Mouse (Mus musculus) liver, embryonic 12.5 days (tissue): ENCODE results near the gene Zfp768. TPM values are rescaled to one million over a fixed set of nuclear protein-coding genes. Genes with fewer than 3 reads are reported as not detected.
"Not testable (repeated sequence)": the region's sequence is repeated elsewhere in the genome, so short reads cannot be mapped to it uniquely, and the experiment has no call there.

ENCODE experiments used
- ATAC-seq: fragments of 200-750 bp; cut with Nextera tagmentation; 2 replicates; pipeline ENCODE4 v1.8.0; 2017; ENCODE audit warnings: moderate number of reproducible peaks, mild to moderate bottlenecking, moderate library complexity
- H3K27ac ChIP-seq: fragments of 300-500 bp; sonication (generic); 2 replicates; pipeline ENCODE4 v1.5.1; 2016; ENCODE audit warnings: mild to moderate bottlenecking
- H3K27me3 ChIP-seq: fragments of 300-500 bp; sonication (generic); replicated peaks from 2 replicates; pipeline ENCODE4 v1.6.1; 2016; ENCODE audit warnings: mild to moderate bottlenecking, moderate library complexity
- H3K36me3 ChIP-seq: fragments of 300-500 bp; sonication (generic); 2 replicates; pipeline ENCODE4 v1.6.1; 2016; ENCODE audit warnings: mild to moderate bottlenecking, moderate library complexity
- H3K4me1 ChIP-seq: fragments of 300-500 bp; sonication (generic); 2 replicates; pipeline ENCODE4 v1.6.1; 2016
- H3K4me2 ChIP-seq: fragments of 300-500 bp; sonication (generic); 2 replicates; pipeline ENCODE4 v1.6.1; 2016; ENCODE audit warnings: mild to moderate bottlenecking, moderate library complexity
- H3K4me3 ChIP-seq: fragments of 300-500 bp; sonication (generic); 2 replicates; pipeline ENCODE4 v1.5.1; 2016; ENCODE audit warnings: mild to moderate bottlenecking, moderate library complexity
- H3K9ac ChIP-seq: fragments of 300-500 bp; sonication (generic); 2 replicates; pipeline ENCODE4 v1.6.1; 2016; ENCODE audit warnings: mild to moderate bottlenecking, moderate library complexity
- H3K9me3 ChIP-seq: fragments of 300-500 bp; sonication (generic); replicated peaks from 2 replicates; pipeline ENCODE4 v1.6.1; 2016; ENCODE audit warnings: mild to moderate bottlenecking, moderate library complexity
- WGBS: fragments of 180-500 bp; shearing (Covaris S2); methylation state at CpG from one replicate; pipeline ENCODE4 v1.1.7; 2016; ENCODE audit not compliant: insufficient replicate concordance; 5-methylcytosine and 5-hydroxymethylcytosine counted together
- polyA plus RNA-seq: library from polyadenylated mRNA; unstranded; fragments of >200 nt; fragmentation: Nextera tagmentation; extraction: Ambion mirVana; gene quantifications from 2 replicates; pipeline ENCODE4 v1.2.1, GENCODE M21; 2016

Zfp768 gene
- polyA plus RNA-seq: 4.8 and 5.2 TPM in 2 replicates

DNA sequence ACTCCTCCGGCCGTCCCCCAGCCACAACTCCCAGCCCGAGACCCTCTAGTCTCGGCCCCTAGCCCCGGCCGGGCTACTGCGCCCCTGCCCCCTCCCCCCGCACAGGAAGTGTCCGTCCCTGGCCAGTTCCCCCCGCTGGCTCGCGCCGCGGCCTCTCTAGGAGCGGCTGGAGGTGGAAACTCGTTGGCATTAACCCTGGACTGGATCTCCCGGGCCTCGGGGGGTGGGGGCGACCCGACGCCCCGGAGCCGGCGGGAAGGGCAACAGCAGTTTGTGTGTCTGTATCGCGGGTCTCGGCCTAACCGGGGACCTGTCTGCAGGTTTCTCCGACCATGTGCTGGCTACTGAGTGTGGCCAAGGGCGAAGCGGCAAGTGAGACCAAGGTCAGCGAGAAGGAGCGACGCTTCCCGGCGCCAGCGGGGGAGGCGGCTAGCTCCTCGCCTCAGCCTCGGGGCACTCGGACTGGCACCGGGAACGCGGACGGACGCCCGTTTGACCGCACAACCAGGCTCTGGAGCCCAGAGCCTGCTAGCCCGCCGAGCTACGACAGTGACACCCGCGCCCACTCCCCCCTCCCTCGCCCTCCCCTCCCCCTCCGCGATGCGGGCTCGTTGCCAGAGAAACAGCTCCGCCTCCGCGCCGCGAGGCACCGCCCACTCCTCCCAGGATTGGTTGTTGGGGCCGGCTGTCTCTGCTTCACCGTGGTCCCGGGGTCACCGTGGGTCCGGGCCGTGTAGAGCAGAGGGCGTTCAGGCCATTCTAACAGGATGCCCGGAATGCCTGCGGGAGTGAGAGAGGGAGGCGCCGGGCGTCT lies at the start of gene Zfp768:
Gene Zfp768, minus strand, starts transcription at position 78 of the 814 bp plus-strand sequence.
- Histone ChIP-seq H3K4me1 (peaks cover 46% of the 10 kb centered on the region), H3K4me2 (peak within 1 kb of the TSS; percentile 96), H3K36me3 (peaks cover 24% of the 10 kb centered on the region), H3K9me3 (no peaks in the 10 kb centered on the region), H3K4me3 (peak within 1 kb of the TSS; percentile 79), H3K27ac (peak within 1 kb of the TSS; percentile 82), H3K27me3 (no peaks in the 10 kb centered on the region), H3K9ac (peak within 1 kb of the TSS; percentile 80)
- WGBS: 2% methylated on average over 75 of the region's 76 CpGs
- ATAC-seq: peak; percentile 86

DNA sequence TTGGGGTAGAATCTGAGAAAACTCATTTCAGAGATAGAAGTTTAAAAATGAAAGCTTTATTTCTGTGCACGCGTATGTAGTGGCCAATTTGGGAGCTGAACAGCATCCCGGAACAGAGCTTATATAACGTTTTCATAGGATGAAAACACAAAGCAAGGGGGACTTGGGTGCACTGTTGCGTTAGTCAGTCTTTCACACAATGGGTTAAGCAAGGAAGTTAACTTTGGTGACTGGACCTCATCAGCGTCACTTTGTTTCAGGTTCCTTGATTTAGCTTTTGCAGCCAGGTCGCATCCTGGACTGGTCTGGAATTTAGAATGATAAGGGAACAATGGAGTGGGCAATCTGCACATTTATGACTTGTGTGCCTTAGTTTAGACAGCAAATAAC lies 48.5 kb upstream of the Zfp768 start:
- WGBS: 18% methylated on average over 7 of the region's 7 CpGs
- no peak; the same call in 1 of the 2 replicates for ATAC-seq
- Histone ChIP-seq H3K4me1 (peaks cover 29% of the 10 kb centered on the region), H3K27me3 (peaks cover 18% of the 10 kb centered on the region), H3K27ac (0 out of 2 replicates have a peak overlapping the region, but pooled peaks have one; percentile 16), H3K36me3 (peaks cover 12% of the 10 kb centered on the region), H3K4me3 (peak overlapping the region; percentile 74), H3K9me3 (no peaks in the 10 kb centered on the region), H3K9ac (peak overlapping the region; percentile 80), H3K4me2 (peak overlapping the region; percentile 90)

DNA sequence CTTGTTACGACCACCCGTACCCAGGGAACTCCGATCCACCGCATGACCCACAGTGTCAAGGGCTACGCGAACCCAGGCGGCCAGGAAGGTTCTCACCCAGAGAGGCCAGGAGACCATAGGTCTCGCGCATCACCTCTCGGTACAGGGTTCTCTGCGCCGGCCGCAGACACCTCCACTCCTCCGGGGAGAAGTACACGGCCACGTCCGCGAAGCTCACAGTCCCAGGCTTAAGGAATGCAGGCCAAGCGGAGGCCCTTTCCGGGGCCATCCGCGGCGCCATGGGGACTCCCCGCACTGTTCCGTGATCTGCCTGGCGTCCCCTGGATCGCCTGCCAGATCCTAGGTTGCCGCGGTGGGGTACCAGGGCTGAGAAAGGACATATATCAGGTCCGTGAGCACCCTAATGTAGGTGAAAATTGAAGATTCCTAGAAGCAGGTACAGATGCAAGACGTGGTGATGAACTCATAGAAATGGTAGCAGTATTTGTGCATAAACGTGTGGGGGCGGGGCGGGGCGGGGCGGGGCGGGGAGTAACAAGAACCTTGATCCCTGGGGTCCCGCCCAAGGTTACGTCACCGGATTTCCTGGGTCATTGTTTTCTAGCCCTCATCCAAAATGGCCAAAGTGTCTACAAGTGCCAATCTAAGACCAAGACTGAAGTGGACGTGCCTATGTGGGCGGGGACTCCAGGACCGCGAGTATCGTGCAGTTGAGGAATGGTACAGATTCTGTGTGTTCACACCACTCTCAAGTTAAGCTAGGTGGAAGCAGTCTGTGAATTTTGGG lies 48.0 kb upstream of the Zfp768 start, which contains the start of gene E430018J23Rik:
Gene E430018J23Rik, minus strand, starts transcription at position 473 of the 787 bp plus-strand sequence.
- H3K27ac ChIP-seq: peak within 1 kb of the TSS; percentile 83
- peak within 1 kb of the TSS; percentile 90 for H3K4me2 ChIP-seq
- H3K4me1 ChIP-seq: peaks cover 29% of the 10 kb centered on the region
- H3K36me3 ChIP-seq: peaks cover 12% of the 10 kb centered on the region
- peak within 1 kb of the TSS; percentile 80 for H3K9ac ChIP-seq
- peaks cover 18% of the 10 kb centered on the region for H3K27me3 ChIP-seq
- H3K4me3 ChIP-seq: peak within 1 kb of the TSS; percentile 74
- under 1% methylated on average over 45 of the region's 45 CpGs for WGBS
- ATAC-seq: peak; percentile 88
- no peaks in the 10 kb centered on the region for H3K9me3 ChIP-seq

DNA sequence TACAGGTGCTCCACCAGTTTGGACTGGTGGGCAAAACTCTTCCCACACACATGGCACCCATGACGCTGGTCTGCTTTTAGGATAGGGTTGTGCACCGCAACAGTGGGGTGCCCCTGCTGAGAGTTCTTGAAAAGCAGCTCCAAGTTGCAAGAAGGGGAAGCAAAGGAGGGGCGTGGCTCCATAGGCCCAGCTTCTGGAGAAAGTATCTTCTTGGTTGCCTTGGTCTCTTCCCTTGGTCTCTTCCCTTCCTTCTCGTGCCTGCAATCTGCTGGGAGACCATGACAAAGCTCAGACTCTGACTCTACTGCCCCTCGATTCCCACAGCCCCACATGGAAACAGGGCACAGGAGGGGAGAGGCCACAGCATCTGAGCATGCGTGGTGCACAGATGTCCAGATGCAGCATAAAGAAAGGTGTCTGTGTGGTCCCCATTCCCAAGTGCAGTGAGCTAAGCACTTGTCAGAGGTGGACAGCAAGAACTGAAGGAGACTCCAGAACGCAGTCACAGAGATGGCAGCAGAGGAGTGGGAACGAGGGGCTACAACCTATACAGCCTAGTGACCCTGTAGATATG lies 46.9 kb upstream of the Zfp768 start:
- Histone ChIP-seq H3K4me1 (peaks cover 29% of the 10 kb centered on the region), H3K4me3 (peak overlapping the region; percentile 74), H3K27me3 (peaks cover 10% of the 10 kb centered on the region), H3K27ac (no peak overlapping the region), H3K36me3 (peaks cover 12% of the 10 kb centered on the region), H3K4me2 (peak overlapping the region; percentile 90), H3K9ac (peak overlapping the region; percentile 80), H3K9me3 (no peaks in the 10 kb centered on the region)
- WGBS: 71% methylated on average over 8 of the region's 8 CpGs
- ATAC-seq: no peak

DNA sequence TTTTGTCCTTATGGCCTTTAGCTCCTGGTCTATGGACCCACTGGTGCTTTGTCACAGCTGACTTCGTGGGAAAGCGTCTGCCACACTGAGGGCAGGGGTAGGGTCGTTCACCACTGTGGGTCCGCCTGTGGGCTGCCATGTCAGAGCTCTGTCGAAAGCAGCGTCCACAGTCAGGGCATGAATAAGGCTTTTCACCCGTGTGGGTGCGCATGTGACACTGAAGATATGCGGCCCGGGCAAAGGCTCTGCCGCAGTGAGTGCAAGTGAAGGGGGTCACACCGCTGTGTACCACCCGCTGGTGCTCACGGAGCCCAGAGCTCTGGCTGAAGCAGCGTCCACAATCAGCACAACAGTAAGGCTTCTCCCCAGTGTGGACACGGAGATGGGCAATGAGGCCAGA lies 46.1 kb upstream of the Zfp768 start:
- Histone ChIP-seq H3K4me1 (peaks cover 30% of the 10 kb centered on the region), H3K27me3 (peaks cover 3% of the 10 kb centered on the region; the same call in 1 of the 2 replicates), H3K9me3 (no peaks in the 10 kb centered on the region), H3K4me3 (no peak overlapping the region), H3K36me3 (peaks cover 12% of the 10 kb centered on the region), H3K4me2 (no peak overlapping the region), H3K9ac (no peak overlapping the region), H3K27ac (no peak overlapping the region)
- ATAC-seq: no peak
- 85% methylated on average over 16 of the region's 16 CpGs for WGBS

DNA sequence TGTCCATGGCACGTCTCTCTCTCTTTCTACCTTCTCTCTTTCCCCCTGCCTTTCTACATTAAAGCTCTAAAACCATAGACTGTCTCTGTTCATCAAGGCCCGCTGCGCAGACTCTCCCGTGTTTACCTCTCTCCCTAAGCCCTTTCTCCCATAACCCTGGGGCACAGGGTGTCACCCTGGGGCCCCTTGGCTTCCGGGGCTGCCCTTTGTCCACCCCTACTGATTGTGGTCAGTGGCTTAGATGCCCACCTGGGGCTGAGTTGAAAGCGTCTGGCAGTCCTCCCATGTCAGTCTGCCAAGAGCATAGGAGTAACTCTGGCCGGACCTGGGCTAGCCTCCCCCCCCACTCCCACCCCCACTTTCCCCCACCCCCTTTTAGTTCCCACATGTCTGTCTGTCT lies 44.9 kb upstream of the Zfp768 start:
- H3K27me3 ChIP-seq: no peaks in the 10 kb centered on the region
- H3K27ac ChIP-seq: no peak overlapping the region
- no peak overlapping the region for H3K4me3 ChIP-seq
- H3K4me1 ChIP-seq: peaks cover 38% of the 10 kb centered on the region
- ATAC-seq: no peak
- WGBS: 83% methylated on average over 7 of the region's 7 CpGs
- H3K9me3 ChIP-seq: no peaks in the 10 kb centered on the region
- no peak overlapping the region for H3K4me2 ChIP-seq
- H3K36me3 ChIP-seq: peaks cover 16% of the 10 kb centered on the region
- no peak overlapping the region for H3K9ac ChIP-seq

DNA sequence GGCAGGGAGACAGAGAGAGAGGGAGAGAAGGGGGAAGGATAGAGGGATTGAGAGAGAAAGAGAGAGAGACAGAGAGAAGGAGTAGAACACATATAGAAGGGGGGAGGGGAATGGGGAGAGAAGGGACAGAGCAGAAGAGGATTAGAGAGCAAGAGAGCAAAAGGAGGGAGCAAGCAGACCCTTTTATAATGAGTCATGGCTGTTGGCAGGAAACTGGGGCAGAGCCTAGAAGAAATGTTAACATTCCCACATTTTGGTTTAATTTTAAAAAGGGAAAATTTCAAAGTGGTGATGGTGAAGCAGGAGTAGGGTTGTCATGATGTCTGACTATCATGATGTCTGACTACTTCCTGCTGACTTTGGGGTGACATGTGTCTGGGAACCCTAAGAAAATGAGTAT lies 42.8 kb upstream of the Zfp768 start:
- not testable (repeated sequence) for H3K4me2 ChIP-seq, H3K27me3 ChIP-seq, H3K4me3 ChIP-seq, H3K27ac ChIP-seq, ATAC-seq, H3K9ac ChIP-seq, H3K9me3 ChIP-seq
- Histone ChIP-seq H3K36me3 (peaks cover 34% of the 10 kb centered on the region), H3K4me1 (peaks cover 30% of the 10 kb centered on the region)

DNA sequence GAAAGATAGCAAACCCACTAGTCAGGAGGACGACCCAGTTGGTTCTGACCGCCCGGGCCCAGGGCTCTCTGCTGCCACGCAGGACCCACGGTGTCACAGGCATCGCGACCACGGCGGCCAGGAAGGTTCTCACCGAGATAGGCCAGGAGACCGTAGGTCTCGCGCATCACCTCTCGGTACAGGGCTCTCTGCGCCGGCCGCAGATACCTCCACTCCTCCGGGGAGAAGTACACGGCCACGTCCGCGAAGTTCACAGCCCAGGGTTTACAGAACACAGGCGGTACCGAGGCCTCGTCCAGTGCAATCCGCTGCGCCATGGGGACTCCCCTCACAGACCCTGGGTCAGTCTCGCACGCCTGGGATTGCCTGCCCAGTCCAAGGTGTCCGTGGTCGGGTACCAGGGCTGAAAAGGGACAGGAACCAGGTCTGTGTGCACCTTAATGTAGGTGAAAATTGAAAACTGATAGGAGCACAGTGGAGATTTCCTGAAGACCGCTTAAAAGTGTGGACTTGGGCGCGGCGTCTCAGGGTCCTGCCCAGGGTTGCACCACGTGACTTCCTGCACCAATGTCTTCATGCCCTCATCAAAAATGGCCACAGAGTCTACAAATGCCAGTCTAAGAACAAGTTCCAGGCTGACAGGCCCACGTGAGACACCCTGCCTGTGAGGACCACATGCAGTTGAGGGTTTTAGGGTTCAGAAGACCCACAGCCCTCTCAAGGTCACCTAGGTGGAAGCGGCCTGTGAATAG lies 41.4 kb upstream of the Zfp768 start, which contains the start of gene 9130019O22Rik:
Gene 9130019O22Rik, minus strand, starts transcription at position 526 of the 752 bp plus-strand sequence.
- Histone ChIP-seq H3K4me3 (peak within 1 kb of the TSS; percentile 71), H3K27me3 (no peaks in the 10 kb centered on the region), H3K27ac (peak within 1 kb of the TSS; percentile 68), H3K4me2 (peak within 1 kb of the TSS; percentile 91), H3K36me3 (peaks cover 41% of the 10 kb centered on the region), H3K9me3 (peaks cover 7% of the 10 kb centered on the region; the same call in 1 of the 2 replicates), H3K9ac (peak within 1 kb of the TSS; percentile 80), H3K4me1 (peaks cover 17% of the 10 kb centered on the region)
- 7% methylated on average over 38 of the region's 38 CpGs for WGBS
- ATAC-seq: peak; percentile 90

DNA sequence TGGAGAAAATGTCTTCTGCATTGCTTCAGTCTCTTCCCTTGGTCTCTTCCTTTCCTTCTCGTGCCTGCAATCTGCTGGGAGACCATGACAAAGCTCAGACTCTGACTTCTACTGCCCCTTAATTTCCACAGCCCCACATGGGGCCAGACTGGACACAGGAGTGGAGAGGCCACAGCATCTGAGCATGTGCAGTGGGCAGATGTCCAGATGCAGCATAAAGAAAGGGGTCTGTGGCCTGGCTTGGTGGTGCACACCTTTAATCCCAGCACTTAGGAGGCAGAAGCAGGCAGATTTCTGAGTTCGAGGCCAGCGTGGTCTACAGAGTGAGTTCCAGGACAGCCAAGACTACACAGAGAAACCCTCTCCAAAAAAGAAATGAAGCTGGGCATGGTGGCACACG lies 40.2 kb upstream of the Zfp768 start:
- H3K4me3 ChIP-seq, H3K4me2 ChIP-seq, H3K27ac ChIP-seq, ATAC-seq, H3K9me3 ChIP-seq, H3K9ac ChIP-seq, H3K27me3 ChIP-seq: not testable (repeated sequence)
- peaks cover 31% of the 10 kb centered on the region for H3K36me3 ChIP-seq
- peaks cover 16% of the 10 kb centered on the region for H3K4me1 ChIP-seq
- WGBS: 82% methylated on average over 4 of the region's 4 CpGs

DNA sequence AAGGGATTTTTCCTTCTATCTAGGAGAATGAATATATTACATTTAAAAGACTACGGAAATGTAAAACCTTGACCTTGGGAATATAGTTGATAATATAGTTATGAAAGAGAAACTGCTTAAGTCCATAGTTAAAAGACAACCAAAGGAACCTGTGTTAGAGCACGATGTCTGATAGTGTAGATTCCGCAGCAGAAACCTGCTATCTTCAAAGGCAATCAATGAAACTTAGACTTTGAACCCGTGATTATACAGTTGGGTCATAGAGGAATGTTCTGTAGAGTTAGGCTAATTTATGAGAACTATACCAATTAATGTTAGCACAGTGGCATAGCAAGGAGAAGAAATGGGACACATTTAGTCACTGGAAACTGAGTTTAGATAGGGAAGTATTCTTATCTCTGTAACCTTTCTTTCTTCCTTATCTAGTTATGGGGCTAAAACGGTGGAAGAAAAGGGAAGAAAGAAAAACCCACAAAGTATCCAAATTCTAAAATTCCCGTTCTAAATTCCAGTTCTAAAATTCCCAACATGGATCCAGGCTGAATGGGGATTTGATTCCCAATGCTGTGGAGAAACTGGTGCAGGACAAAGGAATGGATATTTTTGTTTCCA lies 33.0 kb upstream of the Zfp768 start:
- Histone ChIP-seq H3K4me2 (no peak overlapping the region), H3K4me1 (peaks cover 26% of the 10 kb centered on the region), H3K9me3 (no peaks in the 10 kb centered on the region), H3K4me3 (no peak overlapping the region), H3K36me3 (peaks cover 21% of the 10 kb centered on the region), H3K27me3 (no peaks in the 10 kb centered on the region), H3K9ac (no peak overlapping the region), H3K27ac (no peak overlapping the region)
- 35% methylated on average over 6 of the region's 6 CpGs for WGBS
- ATAC-seq: no peak
